In genomic region chrX:60547444-60548304, GRCm38 (mm10) we compare ENCODE assay signal across 8 mouse cellular contexts. TPM values are rescaled to one million over a fixed set of nuclear protein-coding genes. Genes with fewer than 3 reads are reported as not detected.
A peak's percentile ranks its signal among the peaks of the same experiment; 100 is the strongest.
DNase-seq lines count a peak whose midpoint lies in the region; ATAC-seq lines count a peak whose summit lies in the region.

No protein-coding gene starts in this region.

- H3K4me1 ChIP-seq in intestine, embryonic 14.5 days (replicated peaks; ENCODE audit: control insufficient read depth, insufficient read depth, low read length) = no peaks in the 10 kb centered on the region

- peak; percentile 52 to 70 for DNase-seq in adrenal gland, postnatal 36 days
- peak; percentile 50 for DNase-seq in embryo, embryonic 10 days (ENCODE audit: low spot score)
- peak; percentile 36 for DNase-seq in gastrocnemius, postnatal 25 days
- DNase-seq in intestine, embryonic 14.5 days (ENCODE audit: low spot score) = peak; percentile 67
- peak; percentile 13 to 23 for DNase-seq in left cerebral cortex, postnatal 25 days (ENCODE audit: low spot score in 2 of 2)
- DNase-seq in right cerebral cortex, postnatal 4 days = peak; percentile 36

- intact Hi-C loops in left cerebral cortex, postnatal 25 days (cut with DNase I) = loop anchor here (10.0 kb wide), 1 partner anchor 347 kb away; the partner anchor contains the start of gene Sox3

- H3K36me3 ChIP-seq in intestine, embryonic 14.5 days (ENCODE audit: control insufficient read depth, insufficient read depth, low read length) = no peaks in the 10 kb centered on the region

- H3K4me3 ChIP-seq in intestine, embryonic 14.5 days (ENCODE audit: low read depth, low read length) = peak overlapping the region; percentile 45

- WGBS in intestine, embryonic 14.5 days = 19% methylated on average over 27 of the region's 113 CpGs

- H3K27ac ChIP-seq in intestine, embryonic 14.5 days (ENCODE audit: low read depth) = no peak overlapping the region

- no peaks in the 10 kb centered on the region for H3K9me3 ChIP-seq in intestine, embryonic 14.5 days (ENCODE audit: control insufficient read depth, low read length)

- H3K9ac ChIP-seq in intestine, embryonic 14.5 days (ENCODE audit: low read length) = peak overlapping the region; percentile 34

- ATAC-seq in intestine, embryonic 14.5 days (replicated peaks; ENCODE audit: low FRiP score, low TSS enrichment, low read depth) = peak; percentile 89
- peak; percentile 50 for ATAC-seq in megakaryocyte progenitor cell, adult 5-6 weeks (replicated peaks; ENCODE audit: poor library complexity)
- ATAC-seq in inflammation-experienced regulatory T-cells, adult 6 months = no peak

- peak overlapping the region; percentile 49 for H3K4me2 ChIP-seq in intestine, embryonic 14.5 days (ENCODE audit: low read length)

- H3K27me3 ChIP-seq in intestine, embryonic 14.5 days (replicated peaks; ENCODE audit: control insufficient read depth, insufficient read depth, low read length) = peaks cover 12% of the 10 kb centered on the region; the same call in 1 of the 2 replicates

RNA-seq across cellular contexts. Expression of gene Gm7073, which starts 8.6 kb away (rescaled TPM):
- not detected for total RNA-seq in adrenal gland, postnatal 36 days (2021)
- not detected for total RNA-seq in gastrocnemius, postnatal 25 days (2021)
- not detected in 2 replicates for polyA plus RNA-seq in intestine, embryonic 14.5 days (2014; fragmentation: Nextera tagmentation; extraction: Ambion mirVana)
- not detected for total RNA-seq in left cerebral cortex, postnatal 25 days (2021)
- total RNA-seq in megakaryocyte progenitor cell, adult 5-6 weeks (2015) = not detected in 2 replicates
- total RNA-seq in megakaryocyte progenitor cell, adult 5-6 weeks (2017) = not detected in 2 replicates
- polyA plus RNA-seq in inflammation-experienced regulatory T-cells, adult 6 months (2017; shearing (Covaris generic)) = not detected

RNA-seq across cellular contexts. Expression of gene Atp11c, which starts 44.8 kb away (rescaled TPM):
- 10 to 100 TPM; 15.2 to 17.9 TPM for total RNA-seq in adrenal gland, postnatal 36 days (2021)
- 1 to 10 TPM; 3.0 to 3.1 TPM for total RNA-seq in gastrocnemius, postnatal 25 days (2021)
- polyA plus RNA-seq in intestine, embryonic 14.5 days (2014; fragmentation: Nextera tagmentation; extraction: Ambion mirVana) = 10.7 TPM in 2 replicates
- total RNA-seq in left cerebral cortex, postnatal 25 days (2021) = 1 to 10 TPM; 7.7 to 8.8 TPM
- total RNA-seq in megakaryocyte progenitor cell, adult 5-6 weeks (2015) = 29.4 and 34.4 TPM in 2 replicates
- total RNA-seq in megakaryocyte progenitor cell, adult 5-6 weeks (2017) = 26.2 and 29.9 TPM in 2 replicates
- polyA plus RNA-seq in inflammation-experienced regulatory T-cells, adult 6 months (2017; shearing (Covaris generic)) = 10 to 100 TPM in 2 of 3 experiments, 1 to 10 TPM in 1; 8.3 to 11.1 (median 10.3) TPM
